Mouse (Mus musculus) layer of hippocampus, adult 9-11 months (tissue): Measurements from ENCODE around the gene Irx4.

ENCODE experiments used
- DNase-seq: peaks from one replicate; pipeline ENCODE4 v3.0.0; 2022

Gene Irx4

DNA sequence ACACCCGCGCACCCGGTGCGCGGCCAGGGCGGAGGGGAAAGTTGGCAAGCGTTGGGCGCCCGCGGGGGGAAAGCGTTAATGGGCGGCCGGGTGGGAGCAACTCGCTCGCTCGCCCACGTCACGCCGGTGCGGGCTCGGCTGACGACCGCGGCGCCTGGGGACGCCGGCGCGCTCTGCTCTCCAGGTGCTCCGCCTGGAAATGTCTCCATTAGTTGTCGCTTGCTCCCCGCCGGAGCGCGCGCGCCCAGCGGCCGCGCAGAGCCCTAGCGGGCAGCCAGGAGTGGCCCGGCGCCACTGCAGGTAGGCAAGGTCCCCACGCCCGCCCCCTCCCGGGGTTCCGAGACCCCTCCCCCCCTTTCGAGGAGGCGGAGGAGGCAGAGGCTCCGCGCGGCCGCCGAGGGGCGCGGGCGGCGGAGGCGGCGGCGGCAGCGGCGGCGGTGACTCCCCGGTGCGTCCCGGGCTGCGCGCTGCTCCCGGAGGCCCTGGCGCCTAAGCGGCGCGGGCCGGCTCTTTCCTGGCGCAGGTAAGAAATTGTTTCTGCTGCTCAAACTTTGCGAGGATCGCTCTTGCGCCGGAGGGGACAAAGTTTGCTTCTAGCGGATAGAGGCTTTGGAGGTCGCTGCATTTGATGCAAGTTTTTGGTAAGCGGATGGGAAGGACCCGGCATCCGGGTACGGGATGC is at the start of gene Irx4:
Gene Irx4, plus strand, starts transcription at position 126 of the 682 bp plus-strand sequence.
- no peak for DNase-seq

DNA sequence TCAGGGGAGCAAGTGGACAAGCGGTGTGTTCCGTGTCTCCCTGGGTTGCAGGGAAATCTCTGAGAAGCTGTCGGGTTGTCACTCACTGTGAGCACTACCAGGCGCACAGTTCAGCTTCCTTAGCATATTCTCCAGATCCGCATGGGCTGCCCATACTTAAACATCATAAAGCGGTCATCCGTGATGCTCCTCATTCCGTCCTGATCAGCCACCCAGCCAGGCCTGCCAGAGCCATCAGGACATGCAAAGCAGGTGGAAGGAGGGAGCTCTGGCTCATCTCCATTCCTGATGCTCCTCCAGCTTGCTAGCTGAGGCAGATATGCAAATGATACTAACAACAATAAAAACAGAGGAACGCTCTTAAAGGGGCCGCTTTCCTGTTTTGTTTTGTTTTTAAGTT is 46.0 kb upstream of the Irx4 start:
- DNase-seq, result no peak

DNA sequence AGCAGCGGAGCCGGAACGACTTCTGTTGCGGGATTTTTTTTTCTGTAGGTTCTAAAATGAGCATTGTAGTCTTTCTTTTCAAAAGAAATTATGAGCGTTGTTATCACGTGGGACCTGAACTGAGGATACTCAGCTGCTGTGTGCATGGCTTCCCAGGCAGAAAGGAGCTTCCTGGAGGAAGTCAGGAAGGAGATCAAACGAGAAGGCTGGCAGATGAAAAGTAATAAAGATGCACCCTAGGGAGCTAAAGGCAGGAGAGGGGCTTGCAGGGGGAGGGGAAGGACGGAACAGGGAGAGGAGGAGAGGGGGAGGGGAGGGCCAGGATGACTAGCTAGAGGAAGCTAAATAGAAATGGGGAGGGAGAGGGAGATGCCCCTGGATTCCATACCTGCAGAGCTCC is 23.8 kb upstream of the Irx4 start:
- no peak for DNase-seq

DNA sequence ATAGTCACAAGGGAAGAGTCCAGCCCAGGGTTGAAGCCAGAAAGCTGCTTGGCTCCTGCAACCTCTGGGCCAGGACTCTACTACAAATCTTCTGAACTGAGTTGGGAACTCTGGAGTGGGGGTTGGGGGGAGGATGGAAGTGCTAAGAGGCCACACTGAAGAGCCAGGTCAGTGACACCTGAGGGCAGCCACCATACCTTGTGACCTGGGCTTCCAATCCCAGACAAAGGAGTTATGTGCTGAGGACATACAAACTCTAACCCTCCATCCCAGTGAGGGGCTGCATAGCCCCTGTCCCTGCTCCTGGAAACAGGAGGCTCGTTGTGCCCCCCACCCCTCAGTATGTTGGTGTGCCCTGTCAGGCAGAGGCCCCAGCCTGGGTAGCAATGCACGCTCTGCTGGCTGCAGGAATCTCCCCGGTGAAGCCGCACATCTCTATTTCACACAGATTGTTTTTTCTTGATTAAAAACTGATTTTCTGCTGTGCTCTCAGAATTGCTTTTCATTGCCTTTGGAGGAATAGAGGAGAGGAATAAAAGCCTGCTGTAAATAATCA is 21.0 kb upstream of the Irx4 start:
- DNase-seq, result no peak

DNA sequence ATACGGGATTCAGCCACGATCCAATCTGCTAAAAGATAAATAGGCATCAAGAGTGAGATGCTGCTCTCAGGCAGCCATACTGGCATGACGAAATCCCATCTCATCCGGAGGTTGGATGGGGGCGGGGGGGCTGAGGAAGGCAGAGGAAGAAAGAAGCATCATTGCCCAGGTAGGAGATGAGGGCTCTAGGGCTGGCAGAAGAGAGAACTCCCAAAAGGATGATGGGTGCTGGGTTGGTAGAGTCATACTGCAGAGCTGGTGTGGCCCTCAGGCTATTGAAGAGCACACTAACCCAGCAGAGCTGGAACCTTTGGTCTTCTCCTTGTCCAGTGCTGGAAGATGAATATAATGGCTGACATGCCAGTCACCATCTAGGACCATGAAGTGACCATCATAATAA is 17.7 kb upstream of the Irx4 start:
- no peak for DNase-seq

DNA sequence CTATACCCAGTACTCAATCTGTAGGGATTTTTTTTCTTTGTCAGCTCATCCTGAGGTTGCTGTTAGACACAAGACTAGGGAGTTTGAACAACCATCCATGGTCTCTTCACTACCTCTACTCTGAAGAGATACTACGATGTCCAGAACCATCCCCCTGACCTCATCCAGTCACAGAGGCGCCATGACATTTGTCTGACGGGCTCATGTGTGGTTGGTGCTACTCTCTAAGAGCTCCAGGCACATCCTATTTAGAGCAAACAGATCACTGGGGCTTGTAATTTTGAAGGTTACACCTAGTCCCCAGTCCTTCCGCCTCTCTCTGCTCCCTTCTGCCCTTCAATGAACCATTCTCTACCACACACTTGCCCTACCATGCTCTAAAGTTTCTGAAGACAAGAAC is 13.3 kb upstream of the Irx4 start:
- no peak for DNase-seq

DNA sequence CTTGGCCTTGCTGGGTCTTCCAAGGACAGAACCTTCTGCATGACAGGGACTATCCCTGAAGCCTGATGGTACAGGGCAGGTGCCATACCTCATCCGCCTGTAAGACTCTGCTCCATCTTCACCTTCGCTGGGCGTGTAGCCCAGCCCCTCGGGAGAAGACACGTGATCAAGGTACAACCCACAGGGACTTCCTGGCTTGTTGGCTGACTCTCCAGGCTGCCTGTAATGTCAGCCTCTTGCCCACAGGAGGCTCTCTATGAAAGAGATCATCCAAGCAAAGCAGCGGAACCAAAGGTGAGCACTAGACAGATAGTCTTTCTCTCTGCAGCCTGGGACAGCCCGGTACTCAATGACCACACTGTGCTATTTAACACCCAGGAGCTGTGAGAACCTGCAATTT is 9.1 kb upstream of the Irx4 start:
- DNase-seq, result no peak

DNA sequence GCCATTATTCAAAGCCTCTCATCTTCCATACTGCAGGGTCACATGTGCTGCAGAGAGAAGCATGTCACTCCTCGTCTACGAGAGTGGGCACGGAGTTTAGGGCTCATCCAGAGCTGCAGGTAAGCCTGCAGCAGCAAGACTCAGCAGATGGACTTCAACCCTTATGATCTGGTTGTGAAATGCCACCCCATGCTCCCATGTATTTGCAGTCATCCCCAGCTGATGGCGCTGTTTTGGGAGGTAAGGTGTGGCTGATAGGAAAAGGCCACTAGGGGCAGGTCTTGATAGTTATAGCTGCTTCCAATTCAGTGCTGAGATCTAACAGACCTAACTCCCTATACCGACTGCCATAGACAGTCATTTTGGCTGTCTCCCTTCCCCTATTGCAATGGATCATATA is 8.3 kb upstream of the Irx4 start:
- DNase-seq, result no peak

DNA sequence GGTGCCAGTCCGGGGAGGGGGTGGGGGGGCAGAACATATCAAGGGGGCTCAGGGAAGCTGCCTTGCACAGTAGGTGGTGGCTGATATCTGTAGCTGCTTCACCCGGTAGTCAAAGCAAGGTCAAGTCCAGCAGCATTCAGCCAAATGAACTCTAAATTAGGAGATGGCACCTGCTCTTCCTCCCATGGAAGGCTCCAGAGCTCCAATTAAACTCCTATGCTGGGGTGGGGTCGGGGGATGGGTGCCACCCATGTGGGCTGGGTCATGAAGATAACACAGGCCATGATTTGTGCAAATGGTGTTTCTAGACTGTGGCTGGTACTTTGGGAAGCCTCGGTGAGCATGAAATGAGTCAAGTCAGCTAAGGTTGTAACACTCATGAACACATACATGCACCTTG is 1.9 kb upstream of the Irx4 start:
- DNase-seq, result no peak

DNA sequence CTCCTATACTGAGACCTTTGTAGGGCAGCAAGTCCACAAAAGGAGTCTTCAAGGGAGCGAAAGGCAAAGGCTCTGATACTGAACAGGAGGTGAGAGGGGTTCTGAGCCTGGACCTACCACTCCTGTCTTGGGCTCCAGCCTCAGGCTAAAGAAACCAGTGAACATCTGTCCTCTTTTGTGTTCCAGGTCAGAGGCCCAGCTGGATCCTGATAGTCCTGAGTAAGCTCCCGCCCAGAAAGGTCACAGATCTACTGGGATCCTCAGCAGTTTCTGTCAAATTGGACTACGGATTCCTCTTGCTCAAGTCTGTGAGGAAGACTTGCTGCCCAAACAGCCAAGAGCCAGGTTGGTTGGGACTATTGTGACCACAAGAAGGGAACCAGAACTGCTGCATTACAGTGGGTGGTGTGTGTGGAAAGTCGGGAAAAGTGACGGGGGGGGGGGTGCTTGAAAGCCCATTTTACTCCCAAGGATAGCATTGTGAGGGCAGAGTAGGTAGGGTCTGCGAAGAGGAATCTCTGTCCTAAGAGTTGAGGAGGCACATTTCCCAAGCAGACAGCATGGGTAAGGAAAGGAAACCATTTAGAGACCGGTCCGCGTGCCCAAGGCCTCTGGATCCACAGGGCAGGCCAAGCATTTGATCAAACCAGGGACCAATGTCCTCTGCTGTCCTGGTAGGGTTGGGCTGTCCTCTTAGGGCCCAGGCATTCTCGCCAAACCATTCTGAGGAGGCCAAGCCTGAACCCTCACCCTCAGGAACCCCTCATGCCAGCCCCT is 514 bp upstream of the Irx4 start:
- DNase-seq, result no peak

DNA sequence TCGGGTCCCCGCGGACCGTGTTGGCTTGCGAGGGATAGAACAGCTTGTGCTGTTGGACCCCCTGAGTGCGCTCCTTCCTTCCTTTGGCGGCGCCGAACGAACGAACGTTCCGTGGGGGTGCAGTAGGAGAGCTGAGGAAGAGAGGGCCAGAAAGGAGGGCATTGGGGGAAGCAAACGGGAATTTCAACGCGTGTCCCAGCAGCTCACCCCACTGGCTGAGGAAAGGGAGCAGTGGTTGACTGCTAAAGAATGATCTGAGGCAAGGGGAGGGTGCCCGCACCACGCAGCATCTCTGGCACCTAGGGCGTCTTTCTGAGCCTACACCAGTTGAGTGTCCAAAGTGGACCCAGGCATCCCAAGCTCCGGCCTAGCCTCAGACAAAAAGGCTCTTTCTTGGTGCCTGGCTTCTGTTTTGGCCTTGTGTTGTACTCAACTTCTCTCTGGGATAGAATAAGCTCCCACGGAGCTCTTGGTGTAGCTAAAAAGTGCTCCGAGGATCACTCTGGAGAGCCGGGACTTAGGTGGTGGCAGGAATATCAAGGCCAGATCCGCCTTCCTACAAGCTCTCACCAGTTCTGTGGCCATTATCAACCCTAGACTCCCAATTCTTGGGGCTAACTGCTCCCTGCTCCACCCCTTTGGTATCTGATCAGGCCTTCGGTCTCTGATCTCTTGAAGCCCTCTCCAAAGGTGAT is 904 bp downstream of the Irx4 start:
- DNase-seq, result no peak

DNA sequence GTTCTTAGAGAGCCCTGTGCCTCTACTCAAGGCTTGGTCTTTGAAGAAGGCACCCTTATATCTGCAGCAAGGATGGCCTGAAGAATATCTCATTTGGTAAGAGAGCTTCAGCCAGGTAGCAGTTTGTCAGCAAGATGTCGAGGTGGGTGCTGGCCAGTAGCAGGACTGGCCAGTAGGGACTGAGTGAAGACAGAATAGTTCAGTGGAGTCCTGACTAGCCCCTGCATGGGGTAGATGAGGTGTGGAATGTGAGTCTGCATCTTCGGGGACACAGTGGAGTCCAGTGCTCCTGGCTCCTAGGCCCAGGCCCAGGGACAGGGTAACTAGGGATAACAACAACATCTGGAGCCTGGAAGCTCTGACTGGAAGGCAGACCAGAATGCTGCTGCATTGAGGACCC is 1.6 kb downstream of the Irx4 start:
- DNase-seq, result no peak

DNA sequence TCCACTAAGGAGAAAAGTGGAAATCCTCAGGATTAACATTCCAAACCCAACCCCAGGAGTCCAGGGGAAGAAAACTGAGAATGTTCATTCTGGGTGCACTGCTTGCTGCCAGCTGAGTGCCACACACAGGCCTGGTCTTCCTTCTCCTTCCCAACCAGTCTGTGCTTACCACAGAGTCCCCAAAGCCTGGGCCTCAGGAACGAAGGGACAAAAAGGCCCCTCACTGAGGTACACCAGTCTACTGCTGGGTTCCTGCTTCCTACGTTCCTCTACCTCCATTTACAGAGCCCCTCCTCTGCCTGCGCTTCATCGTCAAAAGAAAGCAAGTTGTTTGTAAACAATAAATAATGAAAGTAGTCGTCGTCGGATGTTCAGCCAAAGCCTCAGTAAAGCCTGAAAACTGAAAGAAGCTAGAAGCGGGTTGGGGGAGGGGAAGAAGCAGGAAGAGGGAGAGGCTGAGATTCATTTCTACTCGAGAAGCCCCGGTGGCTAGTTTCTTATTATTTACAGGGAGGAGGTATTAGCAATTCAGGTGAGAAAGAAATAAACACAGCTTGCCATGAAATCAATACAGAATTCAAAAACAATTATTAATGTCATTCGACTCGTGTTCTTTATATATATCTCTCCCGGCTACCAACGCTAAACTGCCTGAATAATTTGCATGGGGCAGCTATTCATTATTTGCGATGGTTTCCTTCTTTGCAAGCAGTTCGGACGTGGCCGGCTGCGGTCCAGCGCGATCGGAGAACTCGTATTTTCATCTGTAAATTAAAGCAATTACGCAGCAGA is 2.3 kb downstream of the Irx4 start:
- no peak for DNase-seq

DNA sequence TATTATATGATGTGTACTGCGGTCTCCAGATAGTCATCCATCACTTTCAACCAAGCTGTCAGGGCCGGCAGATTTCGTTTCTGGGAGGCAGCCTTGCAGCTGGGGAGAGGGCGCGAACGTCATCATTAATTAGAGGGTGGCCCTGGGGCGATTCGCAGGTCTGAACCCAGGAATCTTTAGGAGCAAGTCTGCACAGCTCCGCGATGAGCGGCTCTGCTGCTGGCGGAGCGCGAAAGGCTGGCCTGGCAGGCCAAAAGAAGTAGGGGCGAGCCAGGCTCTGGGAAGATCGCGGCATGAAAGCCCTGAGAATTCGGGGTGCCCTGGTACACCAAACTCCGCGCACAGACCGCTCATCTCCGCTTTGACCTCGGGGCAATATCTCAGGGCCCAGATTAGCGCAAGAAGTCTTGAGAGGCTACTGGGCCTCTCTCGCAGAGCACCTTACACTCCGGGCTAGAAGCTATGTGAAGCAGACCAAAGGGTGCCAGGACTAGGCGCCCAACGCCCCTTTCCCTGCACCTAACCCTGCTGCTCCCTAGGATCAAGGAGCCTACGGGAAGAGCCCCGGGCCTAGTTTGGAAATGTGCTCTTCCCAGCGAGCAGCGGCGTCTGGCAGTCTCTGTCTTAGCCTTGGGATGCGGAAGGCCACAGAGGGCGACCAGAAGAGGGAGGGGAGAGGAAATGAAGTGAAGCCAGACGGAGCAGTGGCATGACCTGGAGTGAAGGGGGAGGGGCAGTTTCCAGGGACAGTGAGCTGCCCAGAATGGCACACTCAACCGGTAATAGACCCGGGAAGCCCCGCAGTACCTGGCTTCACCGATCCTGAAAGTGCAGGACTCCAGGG is 3.1 kb downstream of the Irx4 start:
- no peak for DNase-seq

DNA sequence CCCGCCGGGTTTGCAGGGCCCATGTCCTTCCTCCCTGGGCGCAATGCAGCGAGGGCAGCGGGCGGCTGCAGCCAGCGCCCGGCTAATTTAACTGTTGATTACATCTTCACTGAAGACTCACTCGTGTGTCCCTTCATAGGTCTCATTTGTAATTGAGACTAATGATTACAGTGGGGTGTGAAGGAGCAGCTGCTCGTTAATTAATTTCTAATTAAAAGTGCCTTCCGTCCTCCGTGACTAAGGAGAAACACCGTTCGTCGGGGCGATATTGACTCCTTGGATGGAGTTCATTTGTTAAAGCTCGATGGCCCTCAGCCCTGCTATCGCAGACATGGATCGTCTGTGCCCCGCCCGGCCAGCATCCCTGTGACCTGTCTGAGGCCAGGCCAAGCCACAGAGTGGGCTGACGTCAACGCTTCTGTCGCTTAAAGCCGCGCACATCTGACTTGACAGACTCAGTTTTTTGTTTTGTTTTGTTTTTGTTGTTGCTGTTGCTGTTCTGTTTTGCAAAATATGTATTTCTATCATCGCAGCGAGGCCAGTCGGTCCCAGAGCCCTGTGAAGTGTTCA is 4.0 kb downstream of the Irx4 start:
- no peak for DNase-seq

DNA sequence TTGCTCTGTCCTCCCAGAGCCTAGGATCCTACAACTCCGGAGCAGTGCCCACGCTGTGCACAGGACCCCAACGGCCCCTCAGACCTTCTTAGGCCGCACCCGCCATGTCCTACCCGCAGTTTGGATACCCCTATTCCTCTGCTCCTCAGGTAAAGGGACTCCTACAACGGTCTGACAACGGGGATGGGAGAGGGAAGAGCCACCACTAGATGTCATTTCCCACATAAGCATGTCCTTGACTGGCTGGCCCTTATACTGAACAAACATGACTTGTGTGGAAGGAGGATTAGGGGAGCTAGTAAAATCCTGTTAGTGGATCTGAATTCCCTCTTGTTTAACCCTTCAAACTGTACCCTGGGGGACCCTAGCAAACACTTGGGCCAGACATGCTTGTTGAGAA is 4.6 kb downstream of the Irx4 start:
- DNase-seq, result no peak

DNA sequence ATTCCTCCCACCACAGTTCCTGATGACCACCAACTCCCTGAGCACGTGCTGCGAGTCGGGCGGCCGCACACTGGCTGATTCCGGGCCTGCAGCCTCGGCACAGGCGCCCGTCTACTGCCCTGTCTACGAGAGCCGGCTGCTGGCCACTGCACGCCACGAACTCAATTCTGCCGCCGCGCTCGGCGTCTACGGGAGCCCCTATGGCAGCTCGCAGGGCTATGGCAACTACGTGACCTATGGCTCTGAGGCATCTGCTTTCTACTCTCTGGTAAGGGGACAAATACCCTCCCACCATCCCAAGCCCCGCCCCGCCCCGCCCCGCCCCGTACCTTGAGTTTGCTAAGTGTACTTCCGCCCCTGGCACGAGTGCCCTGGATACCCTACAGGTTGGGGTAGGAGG is 5.2 kb downstream of the Irx4 start:
- no peak for DNase-seq

DNA sequence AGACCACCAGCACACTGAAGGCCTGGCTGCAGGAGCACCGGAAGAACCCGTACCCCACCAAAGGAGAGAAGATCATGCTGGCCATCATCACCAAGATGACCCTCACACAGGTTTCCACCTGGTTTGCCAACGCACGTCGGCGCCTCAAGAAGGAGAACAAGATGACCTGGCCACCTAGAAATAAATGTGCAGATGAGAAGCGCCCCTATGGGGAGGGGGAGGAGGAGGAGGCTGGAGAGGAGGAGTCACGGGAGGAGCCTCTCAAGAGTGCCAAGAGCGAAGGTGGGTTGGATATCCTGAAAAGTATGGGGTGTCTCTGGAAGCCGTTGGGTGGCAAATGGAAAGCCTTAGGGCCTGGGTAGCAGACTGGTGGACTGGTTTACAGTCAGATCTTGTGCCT is 7.3 kb downstream of the Irx4 start:
- no peak for DNase-seq

DNA sequence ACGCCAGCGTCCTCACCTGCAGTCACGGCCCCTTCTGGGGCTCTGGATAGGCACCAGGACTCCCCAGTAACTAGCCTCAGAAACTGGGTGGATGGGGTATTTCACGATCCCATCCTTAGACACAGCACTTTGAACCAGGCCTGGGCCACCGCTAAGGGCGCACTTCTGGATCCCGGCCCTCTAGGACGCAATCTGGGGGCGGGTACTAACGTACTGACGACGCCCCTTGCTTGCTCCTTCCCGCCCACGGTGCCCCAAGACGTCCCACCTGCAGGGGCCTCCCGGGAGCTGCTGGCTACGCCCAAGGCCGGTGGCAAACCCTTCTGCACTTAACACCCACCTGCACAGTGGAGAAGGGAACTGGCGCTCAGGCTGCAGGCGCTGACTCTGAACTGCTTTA is 8.4 kb downstream of the Irx4 start:
- DNase-seq, result no peak

DNA sequence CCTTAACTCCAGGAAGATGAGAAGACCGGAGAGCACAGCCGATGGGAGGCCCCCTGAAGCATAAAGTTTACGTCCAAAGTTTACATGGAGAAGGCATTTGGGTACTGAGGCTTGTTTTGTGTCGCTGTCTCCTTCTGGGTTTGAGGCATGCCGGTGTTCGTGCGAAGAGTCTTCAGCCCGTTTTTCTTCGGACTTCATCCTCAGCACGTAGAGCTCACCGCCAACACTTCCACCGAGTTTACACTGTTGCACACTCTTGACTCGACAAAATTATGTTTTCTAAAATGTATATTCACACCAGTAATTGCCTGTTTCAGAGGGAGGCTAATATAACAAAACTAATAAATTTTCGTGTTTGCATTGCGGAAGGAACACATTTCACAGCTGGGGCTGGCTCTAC is 9.0 kb downstream of the Irx4 start:
- no peak for DNase-seq

DNA sequence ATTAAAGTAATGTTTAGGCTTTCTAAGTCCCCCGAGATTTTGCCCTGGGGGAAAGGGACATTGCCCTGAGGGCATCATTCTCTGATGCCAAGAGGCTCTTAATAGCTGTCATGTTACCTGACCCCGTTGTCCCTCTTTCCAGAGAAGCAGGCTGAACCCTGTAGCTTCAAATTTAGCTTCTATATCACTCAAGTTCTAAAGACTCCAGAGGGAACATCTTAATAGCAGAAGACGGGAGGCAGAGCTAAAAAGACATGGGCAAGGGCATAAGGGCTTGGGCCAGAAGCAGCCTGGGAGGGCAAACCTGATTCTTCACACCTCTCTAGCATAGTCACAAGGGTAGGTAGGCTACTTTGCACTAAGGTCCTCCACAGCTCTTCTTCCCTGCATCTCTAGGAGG is 9.6 kb downstream of the Irx4 start:
- DNase-seq, result no peak
